Mouse (Mus musculus) T-helper 17 cell (primary cell): ENCODE data around the gene Pcnp.

Source experiments
- in situ Hi-C, 2 experiments: fragments of 300-600 bp; cut with MboI, MseI; formaldehyde crosslinking; loops; 1 replicate in 1 of 2; 2 replicates in 1 of 2; pipeline ENCODE4 v1.15.1; 2025; ENCODE audit warnings: high pct_unique_total_duplicates in 2 of 2

Gene Pcnp

DNA sequence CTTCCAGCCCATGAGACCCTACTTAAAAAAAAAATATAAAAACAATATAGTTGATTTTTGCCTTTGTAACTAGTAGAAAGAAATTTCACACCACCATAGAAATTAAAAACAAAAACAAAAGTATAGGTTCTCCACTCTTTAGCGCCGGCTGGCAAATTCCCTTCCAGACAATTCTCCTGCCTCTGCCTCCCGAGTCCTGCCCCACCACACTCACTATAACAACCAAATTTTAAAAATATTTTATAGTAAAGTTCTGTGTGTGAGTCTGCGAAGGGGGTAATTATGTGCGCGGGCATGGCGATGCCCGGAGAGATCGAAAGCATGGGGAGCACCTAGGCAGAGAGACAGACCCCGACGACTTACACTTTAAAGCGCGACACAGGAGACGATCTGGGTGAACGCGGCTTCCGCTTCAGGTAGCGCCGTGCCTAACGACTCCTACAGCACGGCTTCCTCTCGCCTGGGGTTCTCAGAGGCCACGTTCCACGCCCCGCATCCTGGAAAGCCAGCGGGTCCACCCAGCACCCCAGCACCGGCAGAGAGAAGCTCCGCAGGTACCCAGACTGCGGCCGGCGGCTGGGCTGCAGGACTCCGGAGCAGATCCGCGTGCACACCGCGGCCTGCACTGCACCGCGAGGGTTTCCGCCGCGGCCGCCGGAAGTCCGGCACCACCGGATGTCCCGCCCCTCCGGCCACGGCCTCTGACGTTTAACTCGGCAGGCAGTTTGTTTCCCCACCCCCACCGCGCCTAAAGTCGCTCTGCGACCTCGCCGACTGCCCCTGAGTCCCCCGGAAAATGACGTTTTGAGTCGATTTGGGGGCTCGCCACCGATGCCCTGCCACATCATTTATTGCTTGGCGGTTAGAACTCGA is 7.8 kb upstream of the Pcnp start, which contains the start of gene Trmt10c:
Gene Trmt10c (minus strand): TSS at position 682 of the 873 bp plus-strand sequence.
- in situ Hi-C loops = loop anchor here in 1 of 2 experiments (5.0 kb wide), 1 partner anchor 35 kb away; no protein-coding TSS in a partner anchor

DNA sequence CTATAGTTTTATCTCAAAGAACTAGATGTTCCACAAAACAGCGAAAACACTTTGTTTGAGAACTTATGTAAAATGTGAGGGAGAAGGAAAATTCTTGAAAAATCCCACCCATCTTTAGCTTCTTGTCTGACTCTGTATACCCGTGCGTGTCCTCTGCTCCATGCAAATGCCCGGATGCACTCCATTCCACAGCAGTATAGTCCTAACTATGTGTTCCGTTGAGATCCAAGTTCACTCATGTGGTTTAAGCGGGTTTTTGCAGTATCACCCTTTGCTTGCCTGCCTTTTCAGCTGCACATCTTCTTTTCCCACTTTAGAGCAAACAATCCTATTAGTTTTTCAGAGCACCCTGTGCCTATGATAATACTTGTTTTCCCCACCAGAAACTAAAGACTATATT is 7.0 kb upstream of the Pcnp start:
- in situ Hi-C loops = loop anchor here in 1 of 2 experiments (5.0 kb wide), 1 partner anchor 36 kb away; no protein-coding TSS in a partner anchor

- in situ Hi-C loops = no loop called here
These were observed 5.0 kb upstream of the Pcnp start for GRCm38 (mm10) chr16:56034566-56034965.

GRCm38 (mm10) chr16:56028722-56029551 is 602 bp downstream of the Pcnp start:
- in situ Hi-C loops = loop anchor here (5.0 kb wide), 1 partner anchor 57 kb away; the partner anchor contains the start of gene Zbtb11 (in 2 of the 2)

DNA sequence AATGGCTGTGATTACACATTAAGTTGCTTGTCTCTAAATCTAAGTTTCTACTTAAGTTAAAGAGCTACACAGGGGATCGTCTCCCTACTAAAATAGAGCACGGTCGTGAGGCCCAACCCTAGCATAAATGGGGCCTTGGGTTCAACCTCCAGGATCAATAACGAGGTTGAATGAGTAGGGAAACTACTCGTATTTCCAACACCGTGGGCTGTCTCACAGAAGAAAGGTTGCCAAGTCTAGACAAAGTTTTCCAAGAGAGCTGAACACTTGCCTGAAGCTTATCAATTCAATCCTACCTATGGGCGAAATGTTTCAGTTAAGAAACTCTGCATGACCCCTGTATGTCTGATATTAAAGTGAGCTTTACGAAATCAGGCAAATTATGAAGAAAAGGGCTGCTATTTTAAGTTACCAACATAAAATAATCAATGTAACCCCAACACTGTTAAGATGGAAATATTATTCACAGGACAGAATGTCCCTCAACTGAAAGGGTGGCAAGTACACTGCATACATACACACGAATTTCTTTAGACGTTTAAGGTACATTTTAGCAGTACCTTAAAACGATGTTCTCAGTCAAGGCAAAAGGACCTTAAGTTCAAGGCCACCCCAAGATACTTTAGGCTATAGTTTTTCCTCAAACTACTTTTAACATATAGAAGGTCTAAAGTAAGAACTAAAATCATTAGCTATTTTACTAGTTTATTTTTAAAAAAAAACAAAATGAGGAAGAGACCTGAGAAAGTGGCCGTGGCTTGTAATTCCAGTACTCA is 1.5 kb downstream of the Pcnp start:
- in situ Hi-C loops = loop anchor here (5.0 kb wide), 1 partner anchor 56 kb away; the partner anchor contains the start of gene Zbtb11 (in 2 of the 2)

DNA sequence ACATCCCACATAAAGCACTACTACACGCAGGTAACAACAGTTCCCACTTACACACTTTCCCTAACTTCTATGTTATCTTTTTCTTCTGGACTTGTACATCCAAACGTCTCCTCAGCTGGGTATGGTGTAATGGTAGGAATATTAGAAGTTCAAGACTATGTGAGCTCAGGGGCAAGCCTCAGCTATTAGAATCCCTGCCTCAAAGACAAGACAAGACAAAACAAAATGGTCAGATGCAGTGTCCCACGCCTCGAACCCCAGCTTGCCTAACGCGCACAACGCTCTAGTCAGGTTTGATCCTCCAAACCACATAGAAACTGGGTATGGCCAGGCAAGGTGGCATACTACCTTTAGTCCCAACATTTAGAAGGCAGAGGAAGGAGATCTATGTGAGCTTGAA is 9.9 kb downstream of the Pcnp start:
- in situ Hi-C loops = loop anchor here in 1 of 2 experiments (10.0 to 25.0 kb wide), 2 partner anchors 45 to 1118 kb away; no protein-coding TSS in a partner anchor

GRCm38 (mm10) chr16:56014076-56014475 is 15.5 kb downstream of the Pcnp start:
- in situ Hi-C loops = loop anchor here in 1 of 2 experiments (10.0 to 25.0 kb wide), 2 partner anchors 51 to 1123 kb away; no protein-coding TSS in a partner anchor

GRCm38 (mm10) chr16:56012789-56013743 is 16.5 kb downstream of the Pcnp start:
- in situ Hi-C loops = loop anchor here in 1 of 2 experiments (10.0 to 25.0 kb wide), 2 partner anchors 52 to 1124 kb away; no protein-coding TSS in a partner anchor

DNA sequence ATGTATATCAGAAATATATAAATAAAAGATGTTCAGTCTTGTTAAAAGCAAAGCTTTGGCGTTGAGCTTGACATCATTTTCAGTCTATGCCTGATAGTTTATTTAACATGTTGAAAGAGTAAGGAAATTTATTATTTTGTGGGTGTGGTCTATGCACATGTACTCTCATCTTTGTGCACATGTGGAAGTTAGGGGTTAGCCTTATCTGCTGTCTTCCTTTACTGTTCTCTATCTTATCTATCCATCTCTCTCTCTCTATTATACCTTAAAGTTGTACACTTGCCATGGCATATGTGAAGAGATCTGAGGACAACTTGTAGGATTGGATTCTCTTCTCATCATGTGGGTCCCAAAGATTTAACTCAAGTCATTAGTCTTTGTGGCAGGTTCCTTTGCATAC is 20.7 kb downstream of the Pcnp start:
- in situ Hi-C loops = loop anchor here in 1 of 2 experiments (5.0 to 25.0 kb wide), 2 partner anchors 1128 to 1383 kb away; no protein-coding TSS in a partner anchor

- in situ Hi-C loops = loop anchor here in 1 of 2 experiments (5.0 to 25.0 kb wide), 2 partner anchors 1131 to 1386 kb away; no protein-coding TSS in a partner anchor
These were observed 22.7 kb downstream of the Pcnp start for GRCm38 (mm10) chr16:56006798-56007197.

DNA sequence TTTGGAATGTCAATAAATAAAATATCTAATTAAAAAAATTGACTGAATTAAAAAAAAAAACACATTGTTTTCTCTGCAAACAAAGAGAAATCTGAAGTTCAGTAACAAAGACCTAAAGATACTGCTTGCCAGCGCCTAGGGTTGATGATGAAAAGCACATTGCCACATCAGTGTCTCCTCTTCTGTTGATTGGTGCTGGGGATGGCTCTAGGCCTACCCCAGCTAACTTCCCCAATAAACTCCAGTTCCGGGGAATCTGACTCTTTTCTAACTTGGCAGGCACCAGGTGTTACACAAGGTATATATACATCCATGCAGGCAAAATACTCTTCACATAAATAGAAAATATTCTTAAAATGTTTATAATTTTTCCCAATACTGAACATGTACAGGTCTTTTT is 35.3 kb downstream of the Pcnp start:
- in situ Hi-C loops = no loop called here

DNA sequence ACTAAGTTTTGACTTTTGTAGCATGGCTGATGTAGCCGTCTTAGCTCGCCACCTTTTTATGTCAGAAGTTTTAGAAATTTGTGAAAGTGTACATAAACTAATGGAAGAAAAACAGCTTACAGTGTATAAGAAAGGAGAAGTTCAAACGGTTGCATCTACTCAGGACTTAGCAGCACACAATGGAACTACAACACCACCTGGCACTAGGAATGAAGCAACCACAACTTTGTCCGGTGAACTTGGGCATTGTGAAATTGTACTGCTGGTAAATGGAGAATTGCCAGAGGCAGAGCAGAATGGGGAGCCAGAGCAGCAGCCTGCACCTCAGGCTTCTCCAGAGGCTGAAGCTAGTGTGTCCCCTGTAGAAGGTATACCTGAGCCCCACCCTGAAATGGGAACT is 39.2 kb downstream of the Pcnp start:
- in situ Hi-C loops = no loop called here

- in situ Hi-C loops = no loop called here
These were observed 43.5 kb downstream of the Pcnp start for GRCm38 (mm10) chr16:55986001-55986400.

GRCm38 (mm10) chr16:55974903-55975285 is 54.6 kb downstream of the Pcnp start:
- in situ Hi-C loops = loop anchor here (5.0 kb wide), 1 partner anchor 52 kb away; the partner anchor contains the start of gene Pcnp (in 2 of the 2)

DNA sequence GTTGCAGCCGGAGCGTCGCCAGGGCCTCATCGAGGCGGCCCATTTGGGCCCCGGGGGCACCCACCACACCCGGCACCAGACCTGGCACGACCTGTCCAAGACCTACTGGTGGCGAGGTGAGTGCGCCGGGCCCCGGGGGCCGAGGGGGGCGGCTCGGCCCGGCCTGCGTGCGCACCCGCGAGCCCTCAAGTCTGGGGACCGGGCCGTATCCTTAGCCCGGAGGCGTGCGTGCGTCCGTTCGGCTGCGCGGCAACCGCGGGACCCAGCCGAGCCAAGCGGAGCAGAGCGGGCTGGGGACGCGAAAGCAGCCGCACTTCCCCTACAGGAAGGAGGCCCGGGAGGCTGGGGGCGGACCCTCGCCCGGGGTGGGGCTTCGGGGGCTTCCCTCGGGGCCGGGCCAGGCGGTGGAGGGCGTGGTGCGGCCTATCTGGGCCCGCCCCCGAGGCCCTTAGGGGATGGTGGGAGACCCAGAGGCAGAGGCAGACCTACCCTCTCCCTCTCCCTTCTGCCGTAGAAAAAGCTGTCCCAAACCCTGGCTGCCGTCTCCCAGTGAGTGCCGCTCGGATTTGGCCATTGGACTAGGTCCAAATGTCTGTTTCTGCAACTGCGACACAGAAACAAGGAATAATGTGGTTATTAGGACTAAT is 55.2 kb downstream of the Pcnp start:
- in situ Hi-C loops = loop anchor here (5.0 kb wide), 1 partner anchor 53 kb away; the partner anchor contains the start of gene Pcnp (in 2 of the 2)

DNA sequence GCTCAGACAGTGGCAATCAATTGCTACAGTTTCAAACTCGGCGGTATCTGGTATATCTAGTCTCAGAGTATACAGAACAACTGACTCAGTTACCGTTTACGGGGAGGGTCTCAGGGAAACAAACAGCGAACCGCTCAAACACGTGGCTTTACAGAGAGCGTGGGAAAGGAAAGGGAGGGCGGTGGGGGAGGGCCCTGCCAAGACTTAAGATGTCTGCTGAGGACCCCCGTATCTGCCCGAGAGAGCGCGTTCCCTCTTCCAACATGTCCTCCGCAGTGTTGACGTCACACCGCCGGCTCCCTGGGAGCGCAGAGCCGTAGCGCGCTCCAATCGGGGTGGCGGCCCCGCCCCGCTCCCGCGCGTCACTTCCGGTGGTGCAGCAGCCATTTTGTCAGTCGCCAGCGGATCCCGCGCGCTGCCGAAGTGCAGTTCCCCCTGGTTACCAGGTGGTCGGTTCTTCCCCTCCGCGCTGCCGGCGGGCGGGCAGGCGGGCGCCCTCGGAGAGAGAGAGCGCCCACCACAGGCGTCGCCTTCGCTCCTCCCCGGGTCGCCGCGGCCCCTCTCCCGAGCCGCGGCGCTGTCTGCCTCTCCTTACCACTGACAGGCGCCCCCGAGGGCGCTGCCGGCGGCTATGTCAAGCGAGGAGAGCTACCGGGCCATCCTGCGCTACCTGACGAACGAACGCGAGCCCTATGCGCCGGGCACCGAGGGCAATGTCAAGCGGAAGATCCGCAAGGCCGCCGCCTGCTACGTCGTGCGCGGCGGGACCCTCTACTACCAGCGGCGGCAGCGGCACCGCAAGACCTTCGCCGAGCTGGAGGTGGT is 55.9 kb downstream of the Pcnp start, which contains the start of gene Zbtb11:
Gene Zbtb11 (plus strand): TSS at position 453 of the 825 bp plus-strand sequence.
- in situ Hi-C loops = loop anchor here (5.0 kb wide), 1 partner anchor 54 kb away; the partner anchor contains the start of gene Pcnp (in 2 of the 2)

GRCm38 (mm10) chr16:55972626-55973201 is 56.8 kb downstream of the Pcnp start:
- in situ Hi-C loops = loop anchor here (5.0 kb wide), 1 partner anchor 55 kb away; the partner anchor contains the start of gene Pcnp (in 2 of the 2)
